Mouse (Mus musculus) neural tube, embryonic 15.5 days (tissue): Measurements from ENCODE around the gene Relb. TPM values are rescaled to one million over a fixed set of nuclear protein-coding genes. Genes with fewer than 3 reads are reported as not detected.

ENCODE experiments used
- ATAC-seq: fragments of 200-750 bp; cut with Nextera tagmentation; 2 replicates; pipeline ENCODE4 v1.8.0; 2017; ENCODE audit warnings: mild to moderate bottlenecking, moderate TSS enrichment, moderate library complexity; ENCODE audit not compliant: low FRiP score
- H3K27ac ChIP-seq: fragments of 300-500 bp; sonication (generic); replicated peaks from 2 replicates; pipeline ENCODE4 v1.5.1; 2015; ENCODE audit warnings: mild to moderate bottlenecking, inconsistent platforms
- H3K27me3 ChIP-seq: fragments of 300-500 bp; sonication (generic); replicated peaks from 2 replicates; pipeline ENCODE4 v1.6.1; 2015; ENCODE audit warnings: inconsistent platforms
- H3K36me3 ChIP-seq: fragments of 300-500 bp; sonication (generic); 2 replicates; pipeline ENCODE4 v1.6.1; 2015; ENCODE audit warnings: inconsistent platforms
- H3K4me1 ChIP-seq: fragments of 300-500 bp; sonication (generic); 2 replicates; pipeline ENCODE4 v1.6.1; 2015; ENCODE audit warnings: inconsistent platforms
- H3K4me2 ChIP-seq: fragments of 300-500 bp; sonication (generic); 2 replicates; pipeline ENCODE4 v1.6.1; 2015; ENCODE audit warnings: inconsistent platforms, mild to moderate bottlenecking, moderate library complexity
- H3K4me3 ChIP-seq: fragments of 300-500 bp; sonication (generic); replicated peaks from 2 replicates; pipeline ENCODE4 v1.5.1; 2015; ENCODE audit warnings: mild to moderate bottlenecking, inconsistent platforms
- H3K9ac ChIP-seq: fragments of 300-500 bp; sonication (generic); replicated peaks from 2 replicates; pipeline ENCODE4 v1.6.1; 2015; ENCODE audit warnings: mild to moderate bottlenecking, inconsistent platforms
- H3K9me3 ChIP-seq: fragments of 300-500 bp; sonication (generic); replicated peaks from 2 replicates; pipeline ENCODE4 v1.6.1; 2016; ENCODE audit warnings: inconsistent platforms
- WGBS: fragments of 180-500 bp; shearing (Covaris S2); methylation state at CpG from one replicate; pipeline ENCODE4 v1.1.7; 2015; ENCODE audit warnings: mixed read lengths; 5-methylcytosine and 5-hydroxymethylcytosine counted together
- polyA plus RNA-seq: library from polyadenylated mRNA; unstranded; fragments of >200 nt; fragmentation: Nextera tagmentation; extraction: Ambion mirVana; gene quantifications from 2 replicates; pipeline ENCODE4 v1.2.1, GENCODE M21; 2015

Gene Relb
- polyA plus RNA-seq, 1 experiment from 2014 or later = 9.6 TPM

GRCm38 (mm10) chr7:19664455-19664954, 35.3 kb upstream of the Relb start:
- Histone ChIP-seq H3K9ac (peak overlapping the region; percentile 99), H3K4me2 (peak overlapping the region; percentile 88), H3K4me3 (peak overlapping the region; percentile 100), H3K4me1 (peaks cover 46% of the 10 kb centered on the region), H3K36me3 (peaks cover 7% of the 10 kb centered on the region; the same call in 1 of the 2 replicates), H3K9me3 (no peaks in the 10 kb centered on the region), H3K27ac (peak overlapping the region; percentile 94), H3K27me3 (no peaks in the 10 kb centered on the region)
- peak; percentile 57 for ATAC-seq
- WGBS = under 1% methylated on average over 37 of the region's 37 CpGs

GRCm38 (mm10) chr7:19663940-19664339, 34.7 kb upstream of the Relb start:
- Histone ChIP-seq H3K4me1 (peaks cover 40% of the 10 kb centered on the region), H3K9ac (peak overlapping the region; percentile 99), H3K36me3 (peaks cover 9% of the 10 kb centered on the region; the same call in 1 of the 2 replicates), H3K9me3 (no peaks in the 10 kb centered on the region), H3K4me3 (peak overlapping the region; percentile 100), H3K4me2 (peak overlapping the region; percentile 88), H3K27ac (peak overlapping the region; percentile 94; the same call in 1 of the 2 replicates), H3K27me3 (no peaks in the 10 kb centered on the region)
- WGBS = 17% methylated on average over 8 of the region's 8 CpGs
- ATAC-seq = 0 out of 2 replicates have a peak, but pooled peaks have one; percentile 6

GRCm38 (mm10) chr7:19652614-19653013, 23.4 kb upstream of the Relb start:
- no peak overlapping the region for H3K4me2 ChIP-seq
- ATAC-seq = no peak
- no peaks in the 10 kb centered on the region for H3K27me3 ChIP-seq
- H3K4me1 ChIP-seq = no peaks in the 10 kb centered on the region
- H3K36me3 ChIP-seq = peaks cover 60% of the 10 kb centered on the region
- 94% methylated on average over 2 of the region's 2 CpGs for WGBS
- no peak overlapping the region for H3K27ac ChIP-seq
- H3K9ac ChIP-seq = no peak overlapping the region
- H3K9me3 ChIP-seq = no peaks in the 10 kb centered on the region
- no peak overlapping the region for H3K4me3 ChIP-seq

GRCm38 (mm10) chr7:19651063-19651786, 22.0 kb upstream of the Relb start:
- Histone ChIP-seq H3K4me3 (no peak overlapping the region), H3K4me2 (no peak overlapping the region), H3K9ac (no peak overlapping the region), H3K9me3 (no peaks in the 10 kb centered on the region), H3K4me1 (no peaks in the 10 kb centered on the region), H3K36me3 (peaks cover 67% of the 10 kb centered on the region), H3K27me3 (no peaks in the 10 kb centered on the region), H3K27ac (no peak overlapping the region)
- WGBS = 94% methylated on average over 6 of the region's 6 CpGs
- ATAC-seq = no peak

GRCm38 (mm10) chr7:19641223-19641622, 12.0 kb upstream of the Relb start:
- no peak overlapping the region for H3K27ac ChIP-seq
- no peaks in the 10 kb centered on the region for H3K4me1 ChIP-seq
- no peak for ATAC-seq
- H3K36me3 ChIP-seq = peaks cover 97% of the 10 kb centered on the region
- WGBS = 92% methylated on average over 4 of the region's 4 CpGs
- H3K4me3 ChIP-seq = no peak overlapping the region
- H3K4me2 ChIP-seq = no peak overlapping the region
- no peaks in the 10 kb centered on the region for H3K9me3 ChIP-seq
- H3K27me3 ChIP-seq = no peaks in the 10 kb centered on the region
- H3K9ac ChIP-seq = no peak overlapping the region

GRCm38 (mm10) chr7:19635074-19635827, 6.0 kb upstream of the Relb start:
- no peak overlapping the region for H3K4me3 ChIP-seq
- ATAC-seq = no peak
- H3K9me3 ChIP-seq = no peaks in the 10 kb centered on the region
- 93% methylated on average over 11 of the region's 11 CpGs for WGBS
- H3K27me3 ChIP-seq = no peaks in the 10 kb centered on the region
- no peak overlapping the region for H3K27ac ChIP-seq
- no peaks in the 10 kb centered on the region for H3K4me1 ChIP-seq
- no peak overlapping the region for H3K4me2 ChIP-seq
- H3K36me3 ChIP-seq = peaks cover 85% of the 10 kb centered on the region
- H3K9ac ChIP-seq = no peak overlapping the region

GRCm38 (mm10) chr7:19634591-19634990, 5.4 kb upstream of the Relb start:
- ATAC-seq = no peak
- H3K27me3 ChIP-seq = no peaks in the 10 kb centered on the region
- H3K9me3 ChIP-seq = no peaks in the 10 kb centered on the region
- H3K27ac ChIP-seq = no peak overlapping the region
- H3K4me3 ChIP-seq = no peak overlapping the region
- H3K9ac ChIP-seq = no peak overlapping the region
- WGBS = 72% methylated on average over 2 of the region's 2 CpGs
- peaks cover 78% of the 10 kb centered on the region for H3K36me3 ChIP-seq
- no peak overlapping the region for H3K4me2 ChIP-seq
- peaks cover 5% of the 10 kb centered on the region; the same call in 1 of the 2 replicates for H3K4me1 ChIP-seq

- peaks cover 71% of the 10 kb centered on the region for H3K36me3 ChIP-seq
These were observed 4.6 kb upstream of the Relb start for GRCm38 (mm10) chr7:19633855-19634254.

GRCm38 (mm10) chr7:19633197-19633596, 4.0 kb upstream of the Relb start:
- WGBS = 94% methylated on average over 17 of the region's 17 CpGs
- peaks cover 64% of the 10 kb centered on the region for H3K36me3 ChIP-seq
- no peak overlapping the region for H3K27ac ChIP-seq
- peaks cover 9% of the 10 kb centered on the region for H3K4me1 ChIP-seq
- ATAC-seq = no peak
- H3K4me2 ChIP-seq = no peak overlapping the region
- H3K27me3 ChIP-seq = no peaks in the 10 kb centered on the region
- no peaks in the 10 kb centered on the region for H3K9me3 ChIP-seq
- no peak overlapping the region for H3K9ac ChIP-seq
- no peak overlapping the region for H3K4me3 ChIP-seq

More at GRCm38 (mm10) chr7:19633855-19634254, 4.6 kb upstream of the Relb start:
- ATAC-seq = no peak
- Histone ChIP-seq H3K27me3 (no peaks in the 10 kb centered on the region), H3K4me2 (no peak overlapping the region), H3K4me3 (no peak overlapping the region), H3K4me1 (peaks cover 7% of the 10 kb centered on the region; the same call in 1 of the 2 replicates), H3K9ac (no peak overlapping the region), H3K9me3 (no peaks in the 10 kb centered on the region), H3K27ac (no peak overlapping the region)
- WGBS = 92% methylated on average over 15 of the region's 15 CpGs

- no peak overlapping the region for H3K4me2 ChIP-seq
- H3K9me3 ChIP-seq = no peaks in the 10 kb centered on the region
- ATAC-seq = no peak
- no peak overlapping the region for H3K27ac ChIP-seq
- peaks cover 60% of the 10 kb centered on the region for H3K36me3 ChIP-seq
- H3K27me3 ChIP-seq = no peaks in the 10 kb centered on the region
- H3K9ac ChIP-seq = no peak overlapping the region
- H3K4me1 ChIP-seq = peaks cover 12% of the 10 kb centered on the region
- no peak overlapping the region for H3K4me3 ChIP-seq
These were observed 3.5 kb upstream of the Relb start for GRCm38 (mm10) chr7:19632720-19633119.

- H3K4me2 ChIP-seq = no peak overlapping the region
- ATAC-seq = no peak
- H3K36me3 ChIP-seq = peaks cover 55% of the 10 kb centered on the region
These were observed 3.0 kb upstream of the Relb start for GRCm38 (mm10) chr7:19632275-19632674.

More at GRCm38 (mm10) chr7:19632275-19632674, 3.0 kb upstream of the Relb start:
- Histone ChIP-seq H3K9ac (no peak overlapping the region), H3K4me1 (peaks cover 12% of the 10 kb centered on the region), H3K9me3 (no peaks in the 10 kb centered on the region), H3K4me3 (no peak overlapping the region), H3K27ac (no peak overlapping the region), H3K27me3 (no peaks in the 10 kb centered on the region)
